Mouse (Mus musculus) neural tube, embryonic 11.5 days (tissue): ENCODE results near the gene Slc1a7. TPM values are rescaled to one million over a fixed set of nuclear protein-coding genes. Genes with fewer than 3 reads are reported as not detected.

Source experiments
- ATAC-seq: fragments of 200-750 bp; cut with Nextera tagmentation; 2 replicates; pipeline ENCODE4 v1.8.0; 2017; ENCODE audit warnings: moderate number of reproducible peaks, mild to moderate bottlenecking, moderate TSS enrichment, moderate library complexity; ENCODE audit not compliant: insufficient read depth, low FRiP score, low TSS enrichment
- DNase-seq: peaks from one replicate; pipeline ENCODE4 v3.0.0-alpha.2; 2015; ENCODE audit warnings: low spot score
- H3K27ac ChIP-seq: fragments of 300-500 bp; sonication (generic); 2 replicates; pipeline ENCODE4 v1.5.1; 2014; ENCODE audit warnings: low read depth, mild to moderate bottlenecking, low read length
- H3K27me3 ChIP-seq: fragments of 300-500 bp; sonication (generic); 2 replicates; pipeline ENCODE4 v1.6.1; 2014; ENCODE audit warnings: mild to moderate bottlenecking, low read length, mixed read lengths; ENCODE audit not compliant: control insufficient read depth, insufficient read depth
- H3K36me3 ChIP-seq: fragments of 300-500 bp; sonication (generic); 2 replicates; pipeline ENCODE4 v1.6.1; 2014; ENCODE audit warnings: mild to moderate bottlenecking, low read length, moderate library complexity, mixed read lengths; ENCODE audit not compliant: control insufficient read depth, insufficient read depth
- H3K4me1 ChIP-seq: fragments of 300-500 bp; sonication (generic); 2 replicates; pipeline ENCODE4 v1.6.1; 2014; ENCODE audit warnings: low read length, mixed read lengths; ENCODE audit not compliant: control insufficient read depth, insufficient read depth
- H3K4me2 ChIP-seq: fragments of 300-500 bp; sonication (generic); 2 replicates; pipeline ENCODE4 v1.6.1; 2014; ENCODE audit warnings: low read depth, mild to moderate bottlenecking, moderate library complexity
- H3K4me3 ChIP-seq: fragments of 300-500 bp; sonication (generic); 2 replicates; pipeline ENCODE4 v1.5.1; 2014; ENCODE audit warnings: low read depth, low read length
- H3K9ac ChIP-seq: fragments of 300-500 bp; sonication (generic); 2 replicates; pipeline ENCODE4 v1.6.1; 2014; ENCODE audit warnings: mild to moderate bottlenecking, low read length
- H3K9me3 ChIP-seq: fragments of 300-500 bp; sonication (generic); 2 replicates; pipeline ENCODE4 v1.6.1; 2016; ENCODE audit warnings: low read length; ENCODE audit not compliant: control insufficient read depth
- WGBS: fragments of 180-500 bp; shearing (Covaris S2); extraction: QIAGEN DNeasy Blood & Tissue Kit; methylation state at CpG from one replicate; pipeline ENCODE4 v1.1.7; 2014; 5-methylcytosine and 5-hydroxymethylcytosine counted together
- polyA plus RNA-seq: library from polyadenylated mRNA; unstranded; fragments of >200 nt; fragmentation: Nextera tagmentation; extraction: Ambion mirVana; gene quantifications from 2 replicates; pipeline ENCODE4 v1.2.1, GENCODE M21; 2014

Gene Slc1a7
- polyA plus RNA-seq, 1 experiment from 2014 or later = not detected

- no peak for ATAC-seq
- H3K9me3 ChIP-seq = no peaks in the 10 kb centered on the region
- no peak overlapping the region for H3K27ac ChIP-seq
- H3K9ac ChIP-seq = no peak overlapping the region
- no peaks in the 10 kb centered on the region for H3K36me3 ChIP-seq
- H3K27me3 ChIP-seq = peaks cover 9% of the 10 kb centered on the region
- no peak for DNase-seq
- no peaks in the 10 kb centered on the region; the same call in 1 of the 2 replicates for H3K4me1 ChIP-seq
- H3K4me3 ChIP-seq = no peak overlapping the region
- WGBS = 83% methylated on average over 8 of the region's 8 CpGs
- no peak overlapping the region for H3K4me2 ChIP-seq
These were observed 68.9 kb downstream of the Slc1a7 start for GRCm38 (mm10) chr4:108037027-108037426.

GRCm38 (mm10) chr4:108045136-108046107, 77.3 kb downstream of the Slc1a7 start:
- no peak overlapping the region for H3K4me2 ChIP-seq
- no peak overlapping the region for H3K4me3 ChIP-seq
- peaks cover 3% of the 10 kb centered on the region for H3K36me3 ChIP-seq

GRCm38 (mm10) chr4:108046136-108046535, 78.0 kb downstream of the Slc1a7 start:
- H3K27ac ChIP-seq = no peak overlapping the region
- peaks cover 3% of the 10 kb centered on the region for H3K36me3 ChIP-seq
- 86% methylated on average over 8 of the region's 8 CpGs for WGBS
- no peaks in the 10 kb centered on the region for H3K27me3 ChIP-seq
- no peak overlapping the region for H3K4me2 ChIP-seq
- H3K9me3 ChIP-seq = no peaks in the 10 kb centered on the region
- no peak overlapping the region for H3K9ac ChIP-seq
- DNase-seq (no peak), ATAC-seq (no peak)
- H3K4me1 ChIP-seq = no peaks in the 10 kb centered on the region; the same call in 1 of the 2 replicates
- no peak overlapping the region for H3K4me3 ChIP-seq

More at GRCm38 (mm10) chr4:108045136-108046107, 77.3 kb downstream of the Slc1a7 start:
- ATAC-seq (no peak), DNase-seq (no peak)
- H3K9ac ChIP-seq = no peak overlapping the region
- H3K27me3 ChIP-seq = no peaks in the 10 kb centered on the region
- no peak overlapping the region for H3K27ac ChIP-seq
- WGBS = 60% methylated on average over 19 of the region's 19 CpGs
- no peaks in the 10 kb centered on the region for H3K9me3 ChIP-seq
- H3K4me1 ChIP-seq = no peaks in the 10 kb centered on the region; the same call in 1 of the 2 replicates

GRCm38 (mm10) chr4:108051687-108052274, 83.6 kb downstream of the Slc1a7 start:
- H3K4me2 ChIP-seq = no peak overlapping the region
- ATAC-seq (no peak), DNase-seq (no peak)
- no peak overlapping the region for H3K27ac ChIP-seq
- H3K4me3 ChIP-seq = no peak overlapping the region
- H3K9ac ChIP-seq = no peak overlapping the region
- H3K27me3 ChIP-seq = no peaks in the 10 kb centered on the region
- H3K4me1 ChIP-seq = no peaks in the 10 kb centered on the region
- H3K9me3 ChIP-seq = no peaks in the 10 kb centered on the region
- 90% methylated on average over 10 of the region's 10 CpGs for WGBS
- peaks cover 4% of the 10 kb centered on the region for H3K36me3 ChIP-seq

GRCm38 (mm10) chr4:108052673-108053072, 84.5 kb downstream of the Slc1a7 start:
- DNase-seq (no peak), ATAC-seq (no peak)
- H3K9me3 ChIP-seq = no peaks in the 10 kb centered on the region
- no peak overlapping the region for H3K4me2 ChIP-seq
- H3K27me3 ChIP-seq = no peaks in the 10 kb centered on the region
- H3K36me3 ChIP-seq = peaks cover 4% of the 10 kb centered on the region
- H3K4me3 ChIP-seq = no peak overlapping the region
- whole genome bisulfite sequencing = 90% methylated on average over 8 of the region's 8 CpGs
- H3K27ac ChIP-seq = no peak overlapping the region
- H3K9ac ChIP-seq = no peak overlapping the region
- H3K4me1 ChIP-seq = no peaks in the 10 kb centered on the region

GRCm38 (mm10) chr4:108055873-108056272, 87.7 kb downstream of the Slc1a7 start:
- no peak overlapping the region for H3K27ac ChIP-seq
- H3K9me3 ChIP-seq = no peaks in the 10 kb centered on the region
- 95% methylated on average over 10 of the region's 10 CpGs for WGBS
- peaks cover 4% of the 10 kb centered on the region for H3K36me3 ChIP-seq
- H3K27me3 ChIP-seq = no peaks in the 10 kb centered on the region
- no peak overlapping the region for H3K4me2 ChIP-seq
- DNase-seq = no peak
- no peak overlapping the region for H3K4me3 ChIP-seq
- no peak overlapping the region for H3K9ac ChIP-seq
- no peak for ATAC-seq
- H3K4me1 ChIP-seq = no peaks in the 10 kb centered on the region

GRCm38 (mm10) chr4:108057247-108057646, 89.1 kb downstream of the Slc1a7 start:
- Histone ChIP-seq H3K27me3 (no peaks in the 10 kb centered on the region), H3K9ac (no peak overlapping the region), H3K9me3 (no peaks in the 10 kb centered on the region), H3K4me1 (no peaks in the 10 kb centered on the region), H3K4me2 (no peak overlapping the region), H3K4me3 (no peak overlapping the region), H3K27ac (no peak overlapping the region), H3K36me3 (peaks cover 4% of the 10 kb centered on the region)
- DNase-seq (no peak), ATAC-seq (no peak)
- WGBS = 93% methylated on average over 2 of the region's 2 CpGs

- H3K36me3 ChIP-seq = peaks cover 4% of the 10 kb centered on the region
- WGBS = 90% methylated on average over 10 of the region's 10 CpGs
- no peak for ATAC-seq
- no peaks in the 10 kb centered on the region for H3K4me1 ChIP-seq
- H3K9ac ChIP-seq = no peak overlapping the region
- no peaks in the 10 kb centered on the region for H3K27me3 ChIP-seq
- no peak overlapping the region for H3K27ac ChIP-seq
- DNase-seq = no peak
- no peak overlapping the region for H3K4me3 ChIP-seq
- no peak overlapping the region for H3K4me2 ChIP-seq
- no peaks in the 10 kb centered on the region for H3K9me3 ChIP-seq
These were observed 90.0 kb downstream of the Slc1a7 start for GRCm38 (mm10) chr4:108058166-108058565.
